Comparison of ENCODE assay signal across 25 mouse cellular contexts in genomic region chr8:87934175-87934574, GRCm38 (mm10). TPM values are rescaled to one million over a fixed set of nuclear protein-coding genes. Genes with fewer than 3 reads are reported as not detected.
DNase-seq lines count a peak whose midpoint lies in the region; ATAC-seq and TF ChIP-seq lines count a peak whose summit lies in the region.
"Had no signal": no experiment of that assay in that cellular context is flagged by ENCODE, and none has a peak within 500 bp of the region (broad histone marks: within the 10 kb centered on the region; RNA-seq: fewer than 3 reads in every experiment).

No protein-coding gene starts in this region.

- H3K27me3 ChIP-seq in kidney, postnatal 0 days (ENCODE audit: insufficient read depth, low read length), result no peaks in the 10 kb centered on the region
- H3K27me3 ChIP-seq in hindbrain, postnatal 0 days (ENCODE audit: insufficient read depth, low read length), result no peaks in the 10 kb centered on the region
- H3K27me3 ChIP-seq: neural tube, embryonic 12.5 days had no signal

- no peaks in the 10 kb centered on the region for H3K9me3 ChIP-seq in kidney, postnatal 0 days (replicated peaks; ENCODE audit: low read length)
- H3K9me3 ChIP-seq in hindbrain, postnatal 0 days (ENCODE audit: low read length), result no peaks in the 10 kb centered on the region
- H3K9me3 ChIP-seq: heart, embryonic 15.5 days; neural tube, embryonic 12.5 days had no signal

- intact Hi-C loops in gastrocnemius, adult 2 months (cut with DNase I), result no loop called here

- no peaks in the 10 kb centered on the region for H3K36me3 ChIP-seq in kidney, postnatal 0 days (ENCODE audit: insufficient read depth, low read length)
- no peaks in the 10 kb centered on the region for H3K36me3 ChIP-seq in hindbrain, postnatal 0 days (ENCODE audit: insufficient read depth, low read length)
- H3K36me3 ChIP-seq: G1E; heart, embryonic 15.5 days; neural tube, embryonic 12.5 days had no signal

- H3K27ac ChIP-seq in gastrocnemius, adult 2 months, result peak overlapping the region; percentile 28
- H3K27ac ChIP-seq in kidney, postnatal 0 days, result no peak overlapping the region; the same call in 1 of the 2 replicates
- H3K27ac ChIP-seq in hindbrain, postnatal 0 days, result peak overlapping the region; percentile 26; the same call in 1 of the 2 replicates
- H3K27ac ChIP-seq: heart, embryonic 15.5 days; macrophage; neural tube, embryonic 12.5 days had no signal

- H3K4me2 ChIP-seq in kidney, postnatal 0 days (ENCODE audit: low read length), result no peak overlapping the region
- 0 out of 2 replicates have a peak overlapping the region, but pooled peaks have one; percentile 5 for H3K4me2 ChIP-seq in hindbrain, postnatal 0 days (ENCODE audit: low read depth, low read length)
- H3K4me2 ChIP-seq: heart, embryonic 15.5 days had no signal

- 0 out of 2 replicates have a peak overlapping the region, but pooled peaks have one; percentile 14 for H3K9ac ChIP-seq in kidney, postnatal 0 days (ENCODE audit: low read depth, low read length)
- 0 out of 2 replicates have a peak overlapping the region, but pooled peaks have one; percentile 6 for H3K9ac ChIP-seq in hindbrain, postnatal 0 days (replicated peaks; ENCODE audit: low read length)
- H3K9ac ChIP-seq: forebrain, postnatal 0 days; heart, embryonic 15.5 days; neural tube, embryonic 12.5 days had no signal

- no peak for DNase-seq in gastrocnemius, adult 2 months
- DNase-seq in gastrocnemius, postnatal 10 days, result no peak
- peak; percentile 53 for DNase-seq in kidney, postnatal 0 days (ENCODE audit: low spot score)
- DNase-seq in kidney, adult 11 months, result no peak
- peak; percentile 38 for DNase-seq in ES-CJ7 (ENCODE audit: low read depth, low spot score)
- DNase-seq in hindbrain, postnatal 0 days (ENCODE audit: low spot score), result peak; percentile 42
- DNase-seq in frontal cortex, postnatal 25 days (ENCODE audit: low spot score in 2 of 2), result no peak
- no peak for DNase-seq in urinary bladder, postnatal 36 days (ENCODE audit: low spot score in 2 of 2)
- DNase-seq: adrenal gland, adult 2 months; cerebellum, adult 11 months; cerebellum, adult 9-11 months; forebrain, postnatal 0 days; heart, postnatal 36 days; kidney, adult 8-10 months; liver; right cerebral cortex, adult 18-20 months; right cerebral cortex, postnatal 4 days; thymus, postnatal 25 days had no signal

- WGBS in kidney, postnatal 0 days, result 48% methylated on average over 13 of the region's 13 CpGs
- WGBS in hindbrain, postnatal 0 days, result 56% methylated on average over 13 of the region's 13 CpGs

- ATAC-seq in kidney, postnatal 0 days (replicated peaks; ENCODE audit: low FRiP score, low read depth), result no peak
- ATAC-seq in hindbrain, postnatal 0 days, result no peak
- ATAC-seq: CD4-positive, CD25-positive, alpha-beta regulatory T cell, adult 4 months; forebrain, postnatal 0 days; inflammation-experienced regulatory T-cells, adult 6 months; Patski had no signal

- H3K4me3 ChIP-seq in gastrocnemius, adult 2 months, result no peak overlapping the region
- H3K4me3 ChIP-seq in kidney, postnatal 0 days (replicated peaks; ENCODE audit: low read depth, low read length), result no peak overlapping the region
- H3K4me3 ChIP-seq in hindbrain, postnatal 0 days (ENCODE audit: low read length), result no peak overlapping the region
- H3K4me3 ChIP-seq: heart, embryonic 15.5 days; neural tube, embryonic 12.5 days had no signal

- no peak for TF ChIP-seq CTCF in gastrocnemius, adult 2 months (IDR thresholded peaks at IDR 0.05)
- TF ChIP-seq CTCF in kidney, postnatal 0 days (IDR thresholded peaks at IDR 0.05; ENCODE audit: low read depth), result no peak
- no peak for TF ChIP-seq CTCF in hindbrain, postnatal 0 days (IDR thresholded peaks at IDR 0.05; ENCODE audit: low read depth)

- peaks cover 26% of the 10 kb centered on the region for H3K4me1 ChIP-seq in kidney, postnatal 0 days (replicated peaks; ENCODE audit: insufficient read depth, low read length)
- H3K4me1 ChIP-seq in hindbrain, postnatal 0 days (ENCODE audit: insufficient read depth, low read length), result peaks cover 43% of the 10 kb centered on the region

RNA-seq across cellular contexts. Expression of gene Zfp423, which starts 25.2 kb away (rescaled TPM):
- 10 to 100 TPM; 13.0 to 15.6 TPM for total RNA-seq in gastrocnemius, adult 2 months (2021)
- 10 to 100 TPM; 20.7 to 23.5 TPM for total RNA-seq in gastrocnemius, postnatal 10 days (2021)
- 5.9 and 6.1 TPM in 2 replicates for polyA plus RNA-seq in kidney, postnatal 0 days (2015; fragmentation: Nextera tagmentation; extraction: Ambion mirVana)
- 73.6 and 74.8 TPM in 2 replicates for total RNA-seq in hindbrain, postnatal 0 days (2014; rRNA removed)
- polyA plus RNA-seq in hindbrain, postnatal 0 days (2015; fragmentation: Nextera tagmentation; extraction: Ambion mirVana), result 22.2 and 22.3 TPM in 2 replicates
- total RNA-seq: G1E had no signal
- polyA plus RNA-seq: CD4-positive, CD25-positive, alpha-beta regulatory T cell, adult 4 months; G1E; macrophage had no signal

Comparison
In these comparisons a context has a peak if more than half of its experiments do, and no peak if none do; other contexts are left out.
1. DNase-seq: peak in kidney, postnatal 0 days (single experiment), ES-CJ7 (single experiment) and hindbrain, postnatal 0 days (single experiment); none in gastrocnemius, adult 2 months (single experiment), gastrocnemius, postnatal 10 days (single experiment), kidney, adult 11 months (single experiment), frontal cortex, postnatal 25 days (0 of 2) and urinary bladder, postnatal 36 days (0 of 2).